Mouse (Mus musculus): Measurements from ENCODE around the gene Palld.

- no peak for TF ChIP-seq CTCF (IDR thresholded peaks at IDR 0.05; ENCODE audit: extremely low read depth, insufficient read depth, insufficient read length, insufficient replicate concordance)
- TF ChIP-seq POLR2A (IDR thresholded peaks at IDR 0.05; ENCODE audit: low read depth, low read length), result no peak
These were observed 187.0 kb downstream of the Palld start for GRCm38 (mm10) chr8:61715351-61716125.

Data from spleen, adult 2 months (tissue).